Mouse (Mus musculus): ENCODE results near the gene Fam227b. TPM values are rescaled to one million over a fixed set of nuclear protein-coding genes. Genes with fewer than 3 reads are reported as not detected.

Gene Fam227b
- not detected in 2 replicates for polyA plus RNA-seq (2016; fragmentation: Nextera tagmentation; extraction: Ambion mirVana)

GRCm38 (mm10) chr2:126151855-126152571, at the start of gene Fam227b, which contains the start of gene Dtwd1:
Gene Fam227b (minus strand): TSS chr2:126152004.
Gene Dtwd1 (plus strand): TSS chr2:126152141.
- peak; percentile 100 for ATAC-seq (ENCODE audit: low FRiP score)
- WGBS: 1% methylated on average over 57 of the region's 57 CpGs
- H3K27ac ChIP-seq: peak within 1 kb of the TSS; percentile 89

GRCm38 (mm10) chr2:126198971-126199370, 47.2 kb upstream of the Fam227b start:
- no peaks in the 10 kb centered on the region for H3K9me3 ChIP-seq (replicated peaks)
- 84% methylated on average over 3 of the region's 3 CpGs for WGBS
- no peak overlapping the region for H3K27ac ChIP-seq
- no peak overlapping the region for H3K4me2 ChIP-seq (replicated peaks)
- no peaks in the 10 kb centered on the region for H3K4me1 ChIP-seq
- no peak for ATAC-seq (ENCODE audit: low FRiP score)
- no peak overlapping the region for H3K4me3 ChIP-seq
- no peaks in the 10 kb centered on the region for H3K27me3 ChIP-seq
- no peak overlapping the region for H3K9ac ChIP-seq
- no peaks in the 10 kb centered on the region for H3K36me3 ChIP-seq

More at GRCm38 (mm10) chr2:126151855-126152571, at the start of gene Fam227b, which contains the start of gene Dtwd1:
- H3K4me3 ChIP-seq: peak within 1 kb of the TSS; percentile 85
- H3K9me3 ChIP-seq (replicated peaks): no peaks in the 10 kb centered on the region
- H3K4me2 ChIP-seq (replicated peaks): peak within 1 kb of the TSS; percentile 51
- peaks cover 7% of the 10 kb centered on the region for H3K4me1 ChIP-seq
- H3K36me3 ChIP-seq: no peaks in the 10 kb centered on the region
- peak within 1 kb of the TSS; percentile 85 for H3K9ac ChIP-seq
- H3K27me3 ChIP-seq: 0 out of 2 replicates have a peak, but pooled peaks cover 3% of the 10 kb centered on the region

- H3K4me3 ChIP-seq: no peak overlapping the region
- H3K9me3 ChIP-seq (replicated peaks): no peaks in the 10 kb centered on the region
- no peak for ATAC-seq (ENCODE audit: low FRiP score)
- WGBS: 74% methylated on average over 12 of the region's 12 CpGs
- H3K27me3 ChIP-seq: no peaks in the 10 kb centered on the region
- no peak overlapping the region for H3K9ac ChIP-seq
- no peaks in the 10 kb centered on the region for H3K36me3 ChIP-seq
- H3K4me1 ChIP-seq: no peaks in the 10 kb centered on the region
- H3K27ac ChIP-seq: no peak overlapping the region
- H3K4me2 ChIP-seq (replicated peaks): no peak overlapping the region
Observed at GRCm38 (mm10) chr2:126195631-126196356, 44.0 kb upstream of the Fam227b start.

GRCm38 (mm10) chr2:126192129-126192528, 40.3 kb upstream of the Fam227b start:
- Histone ChIP-seq H3K4me1 (no peaks in the 10 kb centered on the region), H3K27me3 (no peaks in the 10 kb centered on the region), H3K9ac (no peak overlapping the region), H3K4me3 (no peak overlapping the region), H3K36me3 (no peaks in the 10 kb centered on the region), H3K27ac (no peak overlapping the region), H3K9me3 (replicated peaks) (no peaks in the 10 kb centered on the region), H3K4me2 (replicated peaks) (no peak overlapping the region)
- WGBS: 90% methylated on average over 2 of the region's 2 CpGs
- no peak for ATAC-seq (ENCODE audit: low FRiP score)

- whole genome bisulfite sequencing: 77% methylated on average over 4 of the region's 4 CpGs
- ATAC-seq (ENCODE audit: low FRiP score): no peak
- Histone ChIP-seq H3K36me3 (no peaks in the 10 kb centered on the region), H3K27me3 (no peaks in the 10 kb centered on the region), H3K4me3 (no peak overlapping the region), H3K9me3 (replicated peaks) (no peaks in the 10 kb centered on the region), H3K4me1 (no peaks in the 10 kb centered on the region), H3K27ac (no peak overlapping the region), H3K4me2 (replicated peaks) (no peak overlapping the region), H3K9ac (no peak overlapping the region)
Observed at GRCm38 (mm10) chr2:126191306-126191705, 39.5 kb upstream of the Fam227b start.

- no peaks in the 10 kb centered on the region for H3K9me3 ChIP-seq (replicated peaks)
- H3K4me2 ChIP-seq (replicated peaks): no peak overlapping the region
- no peak overlapping the region for H3K9ac ChIP-seq
- no peaks in the 10 kb centered on the region for H3K27me3 ChIP-seq
- H3K36me3 ChIP-seq: 0 out of 2 replicates have a peak, but pooled peaks cover 2% of the 10 kb centered on the region
- H3K4me3 ChIP-seq: no peak overlapping the region
- H3K4me1 ChIP-seq: no peaks in the 10 kb centered on the region
- WGBS: 100% methylated on average over 1 of the region's 1 CpGs
- no peak for ATAC-seq (ENCODE audit: low FRiP score)
- no peak overlapping the region for H3K27ac ChIP-seq
Observed at GRCm38 (mm10) chr2:126171427-126171826, 19.6 kb upstream of the Fam227b start.

- ATAC-seq (ENCODE audit: low FRiP score): no peak
- Histone ChIP-seq H3K9me3 (replicated peaks) (no peaks in the 10 kb centered on the region), H3K27me3 (no peaks in the 10 kb centered on the region), H3K4me1 (no peaks in the 10 kb centered on the region), H3K36me3 (peaks cover 16% of the 10 kb centered on the region; the same call in 1 of the 2 replicates), H3K27ac (no peak overlapping the region), H3K9ac (no peak overlapping the region), H3K4me3 (no peak overlapping the region), H3K4me2 (replicated peaks) (no peak overlapping the region)
- WGBS: 90% methylated on average over 8 of the region's 8 CpGs
Observed at GRCm38 (mm10) chr2:126166848-126167617, 15.2 kb upstream of the Fam227b start.

- no peak for ATAC-seq (ENCODE audit: low FRiP score)
- Histone ChIP-seq H3K4me1 (no peaks in the 10 kb centered on the region), H3K4me3 (no peak overlapping the region), H3K27ac (no peak overlapping the region), H3K9me3 (replicated peaks) (no peaks in the 10 kb centered on the region), H3K27me3 (no peaks in the 10 kb centered on the region), H3K9ac (no peak overlapping the region), H3K36me3 (peaks cover 23% of the 10 kb centered on the region), H3K4me2 (replicated peaks) (no peak overlapping the region)
Observed at GRCm38 (mm10) chr2:126166335-126166734, 14.5 kb upstream of the Fam227b start.

- Histone ChIP-seq H3K9ac (no peak overlapping the region), H3K36me3 (peaks cover 32% of the 10 kb centered on the region), H3K4me3 (no peak overlapping the region), H3K4me1 (no peaks in the 10 kb centered on the region), H3K4me2 (replicated peaks) (no peak overlapping the region), H3K9me3 (replicated peaks) (no peaks in the 10 kb centered on the region), H3K27ac (no peak overlapping the region), H3K27me3 (no peaks in the 10 kb centered on the region)
- no peak for ATAC-seq (ENCODE audit: low FRiP score)
- 92% methylated on average over 5 of the region's 5 CpGs for WGBS
Observed at GRCm38 (mm10) chr2:126165277-126166018, 13.6 kb upstream of the Fam227b start.

- no peaks in the 10 kb centered on the region for H3K36me3 ChIP-seq
- H3K4me3 ChIP-seq: no peak overlapping the region
- H3K9me3 ChIP-seq (replicated peaks): no peaks in the 10 kb centered on the region
- H3K4me2 ChIP-seq (replicated peaks): no peak overlapping the region
- 0 out of 2 replicates have a peak, but pooled peaks cover 3% of the 10 kb centered on the region for H3K27me3 ChIP-seq
- H3K9ac ChIP-seq: no peak overlapping the region
- ATAC-seq (ENCODE audit: low FRiP score): no peak
- H3K4me1 ChIP-seq: no peaks in the 10 kb centered on the region; the same call in 1 of the 2 replicates
- H3K27ac ChIP-seq: no peak overlapping the region
Observed at GRCm38 (mm10) chr2:126147723-126148122, 4.1 kb downstream of the Fam227b start.

GRCm38 (mm10) chr2:126094616-126095015, 57.2 kb downstream of the Fam227b start:
- H3K4me3 ChIP-seq: no peak overlapping the region
- H3K4me1 ChIP-seq: no peaks in the 10 kb centered on the region
- H3K27ac ChIP-seq: no peak overlapping the region
- no peak overlapping the region for H3K9ac ChIP-seq
- H3K36me3 ChIP-seq: no peaks in the 10 kb centered on the region
- WGBS: 92% methylated on average over 4 of the region's 4 CpGs
- ATAC-seq (ENCODE audit: low FRiP score): no peak
- H3K27me3 ChIP-seq: no peaks in the 10 kb centered on the region
- no peak overlapping the region for H3K4me2 ChIP-seq (replicated peaks)
- no peaks in the 10 kb centered on the region for H3K9me3 ChIP-seq (replicated peaks)

All from hindbrain, embryonic 12.5 days (tissue).